11 mouse cellular contexts compared by ENCODE assay signal in the genomic region with DNA sequence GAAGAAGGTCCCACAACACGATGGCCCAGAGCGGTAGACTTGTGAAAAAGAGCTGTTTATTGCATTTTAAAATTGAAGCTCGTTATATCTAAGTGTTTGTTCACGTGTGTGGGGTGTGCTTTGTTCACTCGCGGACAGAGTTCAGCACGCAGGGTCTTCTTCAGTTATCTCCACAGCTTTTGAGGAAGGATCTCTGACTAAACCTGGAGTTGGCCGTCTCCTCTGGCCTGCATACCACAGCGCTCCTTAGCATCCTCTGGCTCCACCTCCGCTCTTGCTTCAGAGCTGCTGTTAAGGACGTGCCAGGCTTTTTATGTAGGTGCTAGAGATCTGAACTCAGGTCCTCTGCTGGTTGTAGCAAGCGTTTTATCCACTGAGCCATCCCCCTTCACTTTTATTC. TPM values are rescaled to one million over a fixed set of nuclear protein-coding genes. Genes with fewer than 3 reads are reported as not detected.
DNase-seq lines count a peak whose midpoint lies in the region; ATAC-seq lines count a peak whose summit lies in the region.
"Had no signal": no experiment of that assay in that cellular context is flagged by ENCODE, and none has a peak within 500 bp of the region (broad histone marks: within the 10 kb centered on the region; RNA-seq: fewer than 3 reads in every experiment).

No protein-coding gene starts in this region.

- H3K4me2 ChIP-seq in hindbrain, embryonic 11.5 days (replicated peaks; ENCODE audit: low read depth, low read length), result no peak overlapping the region
- peak overlapping the region; percentile 44 for H3K4me2 ChIP-seq in embryonic facial prominence, embryonic 13.5 days
- H3K4me2 ChIP-seq in intestine, embryonic 15.5 days (replicated peaks), result peak overlapping the region; percentile 37

- no peak overlapping the region for H3K9ac ChIP-seq in hindbrain, embryonic 11.5 days (ENCODE audit: low read depth, low read length)
- peak overlapping the region; percentile 56; the same call in 1 of the 2 replicates for H3K9ac ChIP-seq in embryonic facial prominence, embryonic 13.5 days
- H3K9ac ChIP-seq in intestine, embryonic 15.5 days, result no peak overlapping the region

- H3K36me3 ChIP-seq in hindbrain, embryonic 10.5 days, result no peaks in the 10 kb centered on the region
- no peaks in the 10 kb centered on the region for H3K36me3 ChIP-seq in hindbrain, embryonic 11.5 days (ENCODE audit: control insufficient read depth, insufficient read depth, low read length)
- H3K36me3 ChIP-seq in embryonic facial prominence, embryonic 13.5 days, result no peaks in the 10 kb centered on the region
- no peaks in the 10 kb centered on the region for H3K36me3 ChIP-seq in intestine, embryonic 15.5 days
- H3K36me3 ChIP-seq: G1E had no signal

- H3K4me1 ChIP-seq in hindbrain, embryonic 10.5 days (replicated peaks), result peaks cover 22% of the 10 kb centered on the region
- peaks cover 4% of the 10 kb centered on the region for H3K4me1 ChIP-seq in hindbrain, embryonic 11.5 days (replicated peaks; ENCODE audit: control insufficient read depth, insufficient read depth, low read length)
- H3K4me1 ChIP-seq in embryonic facial prominence, embryonic 13.5 days, result peaks cover 21% of the 10 kb centered on the region
- H3K4me1 ChIP-seq in intestine, embryonic 15.5 days (replicated peaks), result peaks cover 17% of the 10 kb centered on the region

- peak overlapping the region; percentile 40; the same call in 1 of the 2 replicates for H3K27ac ChIP-seq in hindbrain, embryonic 10.5 days
- no peak overlapping the region for H3K27ac ChIP-seq in hindbrain, embryonic 11.5 days (ENCODE audit: low read depth, low read length)
- no peak overlapping the region for H3K27ac ChIP-seq in embryonic facial prominence, embryonic 13.5 days
- no peak overlapping the region for H3K27ac ChIP-seq in intestine, embryonic 15.5 days

- H3K27me3 ChIP-seq in hindbrain, embryonic 10.5 days (ENCODE audit: insufficient read depth, poor library complexity, severe bottlenecking), result peaks cover 74% of the 10 kb centered on the region
- H3K27me3 ChIP-seq in hindbrain, embryonic 11.5 days (ENCODE audit: control insufficient read depth, insufficient read depth, low read length), result peaks cover 10% of the 10 kb centered on the region
- peaks cover 75% of the 10 kb centered on the region for H3K27me3 ChIP-seq in embryonic facial prominence, embryonic 13.5 days
- no peaks in the 10 kb centered on the region for H3K27me3 ChIP-seq in intestine, embryonic 15.5 days (replicated peaks)

- intact Hi-C loops in left cerebral cortex, postnatal 4 days (cut with DNase I), result no loop called here

- WGBS in hindbrain, embryonic 10.5 days, result 29% methylated on average over 12 of the region's 12 CpGs
- 28% methylated on average over 12 of the region's 12 CpGs for WGBS in hindbrain, embryonic 11.5 days
- 25% methylated on average over 12 of the region's 12 CpGs for WGBS in embryonic facial prominence, embryonic 13.5 days
- WGBS in intestine, embryonic 15.5 days, result 30% methylated on average over 12 of the region's 12 CpGs

- no peak for DNase-seq in hindbrain, embryonic 10.5 days (ENCODE audit: low spot score)
- no peak for DNase-seq in hindbrain, embryonic 11.5 days (ENCODE audit: low spot score)
- DNase-seq in layer of hippocampus, postnatal 10 days (ENCODE audit: low spot score in 2 of 2), result no peak
- no peak for DNase-seq in right cerebral cortex, adult 2 months (ENCODE audit: low spot score in 2 of 2)
- DNase-seq in left cerebral cortex, postnatal 4 days, result no peak
- DNase-seq: gastrocnemius, postnatal 25 days; right cerebral cortex, postnatal 25 days had no signal

- no peak for ATAC-seq in hindbrain, embryonic 11.5 days (ENCODE audit: low FRiP score)
- no peak for ATAC-seq in embryonic facial prominence, embryonic 13.5 days (ENCODE audit: insufficient number of reproducible peaks, insufficient read depth, low FRiP score, low TSS enrichment, low read depth)
- ATAC-seq in intestine, embryonic 15.5 days, result no peak
- ATAC-seq in megakaryocyte, adult 5-6 weeks (ENCODE audit: poor library complexity, severe bottlenecking), result 0 out of 2 replicates have a peak, but pooled peaks have one; percentile 33

- no peaks in the 10 kb centered on the region for H3K9me3 ChIP-seq in hindbrain, embryonic 10.5 days
- H3K9me3 ChIP-seq in hindbrain, embryonic 11.5 days (ENCODE audit: control insufficient read depth, low read length), result no peaks in the 10 kb centered on the region
- H3K9me3 ChIP-seq in embryonic facial prominence, embryonic 13.5 days, result no peaks in the 10 kb centered on the region
- no peaks in the 10 kb centered on the region for H3K9me3 ChIP-seq in intestine, embryonic 15.5 days
- H3K9me3 ChIP-seq: G1E had no signal

- peak overlapping the region; percentile 21; the same call in 1 of the 2 replicates for H3K4me3 ChIP-seq in hindbrain, embryonic 10.5 days
- H3K4me3 ChIP-seq in hindbrain, embryonic 11.5 days (ENCODE audit: low read depth, low read length), result no peak overlapping the region
- H3K4me3 ChIP-seq in embryonic facial prominence, embryonic 13.5 days, result peak overlapping the region; percentile 3; the same call in 1 of the 2 replicates
- no peak overlapping the region for H3K4me3 ChIP-seq in intestine, embryonic 15.5 days (replicated peaks)

RNA-seq across cellular contexts. Expression of gene Cux1, which starts 52.9 kb away (rescaled TPM):
- 90.5 and 109 TPM in 2 replicates for polyA plus RNA-seq in hindbrain, embryonic 10.5 days (2016; fragmentation: Nextera tagmentation; extraction: Ambion mirVana)
- 103 and 107 TPM in 2 replicates for polyA plus RNA-seq in hindbrain, embryonic 11.5 days (2014; fragmentation: Nextera tagmentation; extraction: Ambion mirVana)
- polyA plus RNA-seq in embryonic facial prominence, embryonic 13.5 days (2015; fragmentation: Nextera tagmentation; extraction: Ambion mirVana), result 78.6 and 82.7 TPM in 2 replicates
- polyA plus RNA-seq in intestine, embryonic 15.5 days (2015; fragmentation: Nextera tagmentation; extraction: Ambion mirVana), result 62.5 and 68.2 TPM in 2 replicates
- 74.0 and 88.0 TPM in 2 replicates for total RNA-seq in megakaryocyte, adult 5-6 weeks (2015)
- total RNA-seq in megakaryocyte, adult 5-6 weeks (2017), result 77.4 and 95.4 TPM in 2 replicates
- 10 to 100 TPM; 53.3 to 56.6 TPM for total RNA-seq in layer of hippocampus, postnatal 10 days (2021)
- total RNA-seq in left cerebral cortex, postnatal 4 days (2021), result 100 to 1,000 TPM; 163 to 173 TPM

Comparison
In these comparisons a context has a peak if more than half of its experiments do, and no peak if none do; other contexts are left out.
1. H3K4me3 ChIP-seq: peak in hindbrain, embryonic 10.5 days (single experiment) and embryonic facial prominence, embryonic 13.5 days (single experiment); none in hindbrain, embryonic 11.5 days (single experiment) and intestine, embryonic 15.5 days (single experiment).